Mouse (Mus musculus) heart, adult 8-10 months (tissue): ENCODE results near the gene Isoc2a. TPM values are rescaled to one million over a fixed set of nuclear protein-coding genes. Genes with fewer than 3 reads are reported as not detected.
"Not testable (repeated sequence)": the region's sequence is repeated elsewhere in the genome, so short reads cannot be mapped to it uniquely, and the experiment has no call there.

Experiments used
- DNase-seq: peaks from one replicate; pipeline ENCODE4 v3.0.0; 2022; ENCODE audit warnings: low spot score
- total RNA-seq, 4 experiments: library from RNA; stranded (reverse); gene quantifications; 2 replicates each; pipeline ENCODE4 v1.2.4; 2022

Isoc2a gene
- total RNA-seq, 4 experiments from 2014 or later, result 52.2 to 62.9 (median 54.4) TPM

DNA sequence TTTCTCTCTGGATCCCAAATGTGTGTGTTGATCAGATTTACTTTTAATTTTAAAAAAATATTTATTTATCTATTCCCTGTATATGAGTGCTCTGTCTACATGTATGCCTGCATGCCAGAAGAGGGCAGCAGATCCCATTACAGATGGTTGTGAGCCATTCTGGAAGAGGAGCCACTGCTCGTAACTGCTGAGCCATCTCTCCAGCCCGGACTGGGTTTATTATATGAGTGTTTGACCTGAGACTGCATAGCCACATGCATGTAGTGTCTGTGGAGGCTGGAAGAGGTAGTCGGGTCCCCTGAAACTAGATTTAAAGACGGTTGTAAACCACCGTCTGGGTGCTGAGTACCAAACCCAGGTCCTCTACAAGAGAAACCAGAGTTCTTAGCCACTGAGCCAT lies 11.9 kb upstream of the Isoc2a start:
- no peak for DNase-seq

GRCm38 (mm10) chr7:4865579-4866493 lies 11.1 kb upstream of the Isoc2a start:
- peak; percentile 99 for DNase-seq

- DNase-seq, result no peak
Measured at GRCm38 (mm10) chr7:4866631-4867180, 10.2 kb upstream of the Isoc2a start.

- DNase-seq, result no peak
Measured at GRCm38 (mm10) chr7:4870133-4870532, 6.8 kb upstream of the Isoc2a start, which contains the start of gene Isoc2b. Gene Isoc2b, minus strand, starts transcription at chr7:4870258.

GRCm38 (mm10) chr7:4877226-4877625 lies 273 bp downstream of the Isoc2a start:
- no peak for DNase-seq

GRCm38 (mm10) chr7:4878186-4878585 lies 1.2 kb downstream of the Isoc2a start:
- no peak for DNase-seq

DNA sequence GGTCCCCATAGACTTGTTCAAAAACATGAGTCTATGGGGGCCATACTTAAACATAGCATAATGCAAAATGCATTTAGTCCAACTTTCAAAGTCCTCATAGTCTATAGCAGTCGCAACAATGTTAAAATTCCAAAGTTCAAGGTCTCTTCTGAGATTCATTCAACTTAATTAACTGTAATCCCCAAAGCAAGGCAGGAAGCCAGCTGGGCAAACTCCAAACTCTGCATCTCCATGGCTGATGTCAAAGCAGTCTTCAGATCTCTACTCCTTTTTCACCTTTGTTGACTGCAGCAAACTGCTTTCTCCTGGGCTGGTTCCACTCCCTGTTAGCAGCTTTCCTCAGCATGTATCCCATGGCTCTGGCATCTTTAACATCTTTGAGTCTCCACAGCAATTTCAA lies 2.1 kb downstream of the Isoc2a start:
- not testable (repeated sequence) for DNase-seq

DNA sequence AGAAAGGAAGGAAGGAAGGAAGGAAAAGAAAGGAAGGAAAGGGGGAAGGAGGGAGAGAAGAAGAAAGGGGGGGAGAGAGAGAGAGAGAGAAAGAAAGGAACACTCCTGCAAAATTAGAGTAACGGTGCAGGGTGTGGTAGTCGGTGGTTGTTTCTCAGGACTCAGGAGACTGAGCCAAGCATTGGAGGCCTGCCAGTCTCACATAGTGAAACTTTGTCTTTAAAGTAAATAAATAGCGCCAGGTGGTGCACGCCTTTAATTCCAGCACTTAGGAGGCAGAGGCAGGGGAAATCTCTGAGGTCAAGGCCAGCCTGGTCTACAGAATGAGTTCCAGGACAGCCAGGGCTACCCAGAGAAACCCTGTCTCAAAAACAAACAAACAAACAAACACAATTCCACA lies 9.7 kb downstream of the Isoc2a start:
- no peak for DNase-seq

DNA sequence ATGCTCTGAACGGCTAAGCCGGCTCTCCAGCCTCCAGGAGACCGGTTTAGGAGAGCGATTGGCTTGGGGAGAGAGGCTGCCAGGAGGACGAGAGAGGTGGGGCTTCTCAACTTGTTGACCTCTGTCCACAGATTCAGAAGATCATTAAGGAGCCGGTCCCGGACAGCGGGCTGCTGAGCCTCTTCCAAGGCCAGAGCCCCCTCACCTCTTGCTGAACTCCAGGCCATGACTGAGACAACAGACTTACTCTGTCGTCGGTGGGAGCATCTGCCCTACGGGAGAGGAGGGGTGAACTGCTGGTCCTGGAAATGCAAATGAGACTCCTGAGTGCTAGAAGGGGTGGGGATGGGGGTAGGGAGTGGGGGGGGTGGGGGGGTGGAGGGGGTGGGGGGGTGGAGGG lies 18.2 kb downstream of the Isoc2a start:
- DNase-seq, result no peak

DNA sequence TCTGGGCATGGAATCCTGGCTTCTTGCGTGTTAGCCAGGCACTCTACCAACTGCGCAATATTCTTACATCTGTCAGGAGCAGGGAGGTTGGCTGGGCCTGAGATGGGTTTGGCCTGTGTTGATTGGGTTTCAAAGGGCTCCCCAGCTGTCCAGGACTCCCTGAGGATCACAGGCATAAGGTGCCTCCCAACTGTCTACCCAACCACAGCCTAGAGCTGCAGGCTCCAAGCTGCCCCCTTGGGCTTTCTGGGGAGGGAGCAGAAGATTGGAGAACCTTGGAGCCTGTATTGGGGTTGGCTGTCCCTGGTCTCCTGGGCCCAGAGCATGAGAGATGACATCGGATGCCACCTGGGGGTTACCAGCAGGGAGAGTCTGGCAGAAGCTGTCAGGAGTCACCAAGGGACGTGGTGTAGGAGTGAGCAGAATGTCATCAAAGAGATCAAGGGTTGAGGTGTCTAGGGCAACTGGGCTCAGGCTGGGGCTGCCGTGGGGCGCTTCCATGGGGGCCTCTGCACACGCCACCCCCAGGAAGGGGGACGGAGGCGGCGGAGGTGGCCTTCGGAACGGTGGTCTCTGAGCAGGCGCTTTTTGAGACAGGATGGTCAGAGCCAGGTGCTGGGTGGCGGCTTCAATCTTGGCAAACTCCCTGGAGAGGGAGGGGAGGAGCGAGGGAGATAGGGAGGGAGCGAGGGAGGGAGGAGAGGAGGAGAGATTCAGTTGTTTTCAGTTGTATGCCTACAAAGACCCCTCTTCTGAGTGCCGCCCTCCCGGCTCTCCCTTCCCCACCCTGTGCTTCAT lies 22.1 kb downstream of the Isoc2a start:
- no peak for DNase-seq

DNA sequence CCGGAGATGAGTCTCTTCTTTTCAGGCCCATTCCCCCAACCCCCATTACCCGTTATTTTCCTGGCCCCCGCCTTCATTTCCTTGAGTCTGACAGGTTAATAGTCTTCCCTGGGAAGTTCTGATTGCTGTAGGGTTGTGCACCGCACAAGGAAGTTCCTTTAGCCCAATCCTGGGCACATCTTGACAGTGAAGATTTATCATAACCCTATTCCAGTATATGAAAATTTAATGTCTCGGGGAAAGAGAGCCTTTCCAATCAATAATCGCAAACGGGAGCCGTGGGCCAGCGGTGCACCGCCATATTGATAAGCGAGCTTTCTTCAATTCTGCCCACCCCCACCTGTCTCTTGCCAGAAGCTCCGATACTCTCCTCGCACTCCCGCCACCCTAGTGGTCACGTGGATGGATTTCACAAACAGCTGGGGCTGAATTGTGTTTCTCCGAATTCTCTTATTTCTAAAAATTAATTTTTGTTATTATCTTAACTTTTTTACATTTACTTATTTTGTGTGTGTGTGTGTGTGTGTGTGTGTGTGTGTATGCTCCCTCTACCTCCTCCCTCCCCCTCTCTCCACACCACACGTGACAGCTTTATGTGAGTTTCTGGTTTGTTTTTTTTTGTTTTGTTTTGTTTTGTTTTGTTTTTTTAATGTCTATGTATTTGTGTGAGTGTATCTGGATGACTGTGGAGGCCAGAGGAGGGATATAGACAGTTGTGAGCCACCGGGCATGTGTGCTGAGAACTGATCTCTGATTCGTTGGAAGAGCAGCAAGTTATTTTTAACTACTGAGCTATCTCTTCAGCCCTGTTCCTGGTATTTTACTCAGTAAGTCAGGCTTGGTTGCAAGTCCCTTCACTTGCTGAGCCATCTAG lies 22.9 kb downstream of the Isoc2a start:
- peak; percentile 21 for DNase-seq

- DNase-seq, result no peak
Measured at GRCm38 (mm10) chr7:4900523-4900851, 23.5 kb downstream of the Isoc2a start.

GRCm38 (mm10) chr7:4901171-4901570 lies 24.2 kb downstream of the Isoc2a start:
- DNase-seq, result no peak

- no peak for DNase-seq
Measured at GRCm38 (mm10) chr7:4902404-4902803, 25.5 kb downstream of the Isoc2a start.

DNA sequence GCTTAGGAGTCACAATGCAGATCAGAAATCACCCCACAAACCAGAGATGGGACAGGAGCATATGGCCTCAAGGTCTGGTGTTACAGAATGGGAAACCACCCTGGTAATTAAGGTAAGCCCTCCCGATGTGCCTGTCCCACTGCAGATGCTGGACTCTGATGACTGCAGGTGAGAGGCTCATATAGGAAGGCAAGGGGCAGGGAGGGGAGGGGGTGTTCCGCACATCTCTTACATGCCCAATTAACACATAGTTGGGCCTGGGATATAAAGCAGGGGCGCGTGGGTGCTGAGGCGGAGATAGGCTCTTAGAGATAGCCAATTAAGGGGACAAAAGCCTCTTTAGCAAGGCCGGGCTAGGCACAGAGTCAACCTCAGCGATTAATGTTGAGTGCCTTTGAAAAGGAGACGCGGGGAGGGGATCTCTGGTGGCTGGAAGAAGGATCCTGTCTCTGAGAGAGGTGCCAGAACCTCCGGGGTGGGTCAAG lies 29.6 kb downstream of the Isoc2a start, which contains the start of gene Gm36210:
Gm36210 (minus strand) TSS at position 51 of the 485 bp plus-strand sequence.
- no peak for DNase-seq

GRCm38 (mm10) chr7:4911561-4911960 lies 34.6 kb downstream of the Isoc2a start:
- peak; percentile 60 for DNase-seq

GRCm38 (mm10) chr7:4912248-4912647 lies 35.3 kb downstream of the Isoc2a start:
- no peak for DNase-seq

- DNase-seq, result peak; percentile 96
Measured at GRCm38 (mm10) chr7:4915007-4915665, 38.2 kb downstream of the Isoc2a start, which contains the start of gene Zfp628. Gene Zfp628, plus strand, starts transcription at chr7:4915217.

DNA sequence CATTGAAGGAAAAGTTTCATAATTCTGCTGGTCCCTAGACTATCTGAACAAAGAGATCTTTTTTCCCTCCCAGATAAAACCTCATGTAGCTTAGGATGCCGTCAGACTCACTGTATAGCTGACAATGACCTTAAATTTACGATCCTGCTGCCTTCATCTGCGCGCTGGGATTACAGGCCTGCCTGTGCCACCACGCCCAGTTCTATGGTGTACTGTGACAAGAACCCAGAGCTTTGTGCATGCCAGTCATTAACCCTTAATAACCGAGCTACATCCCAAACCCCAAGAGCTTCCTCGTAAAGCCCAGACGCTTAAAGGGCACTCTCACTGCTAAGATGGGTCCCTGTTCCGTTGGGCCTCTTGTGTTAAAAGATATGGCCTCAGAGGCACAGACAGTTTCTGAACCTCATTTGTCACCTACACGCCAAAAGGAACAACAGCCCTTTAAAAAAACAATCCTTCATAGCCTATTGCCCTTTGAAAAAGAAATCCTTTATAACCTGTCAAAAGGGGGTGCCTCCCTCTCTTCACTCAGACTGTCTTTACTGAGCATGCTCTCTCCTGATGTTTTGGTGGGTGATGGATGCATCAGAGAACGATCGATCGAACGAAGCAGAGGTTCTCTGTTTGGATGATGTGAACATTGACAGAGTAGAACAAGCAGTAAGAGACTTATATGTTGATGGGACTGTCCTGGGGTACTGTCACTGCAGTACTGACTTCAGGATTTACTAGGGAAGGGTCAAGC lies 38.9 kb downstream of the Isoc2a start:
- DNase-seq, result no peak

- DNase-seq, result no peak
Measured at GRCm38 (mm10) chr7:4917494-4917893, 40.5 kb downstream of the Isoc2a start.
